9 mouse cellular contexts compared by ENCODE assay signal in genomic region chr9:34485759-34486431, GRCm38 (mm10). TPM values are rescaled to one million over a fixed set of nuclear protein-coding genes. Genes with fewer than 3 reads are reported as not detected.
A peak's percentile ranks its signal among the peaks of the same experiment; 100 is the strongest.
DNase-seq lines count a peak whose midpoint lies in the region; ATAC-seq and TF ChIP-seq lines count a peak whose summit lies in the region.
"Had no signal": no experiment of that assay in that cellular context is flagged by ENCODE, and none has a peak within 500 bp of the region (broad histone marks: within the 10 kb centered on the region; RNA-seq: fewer than 3 reads in every experiment).

Kirrel3 (plus strand) TSS chr9:34485894.

- H3K4me2 ChIP-seq in forebrain, embryonic 13.5 days: peak within 1 kb of the TSS; percentile 81
- no peak within 1 kb of the TSS for H3K4me2 ChIP-seq in liver, embryonic 14.5 days (ENCODE audit: low read depth)

- peak; percentile 57 for TF ChIP-seq CTCF in E14TG2a.4 (conservative IDR thresholded peaks at IDR 0.05; ENCODE audit: low read length)
- TF ChIP-seq CTCF in liver, embryonic 14.5 days (IDR thresholded peaks at IDR 0.05; ENCODE audit: low read depth): peak; percentile 37; the same call in 1 of the 2 replicates

- DNase-seq in cerebellum, adult 11 months: peak; percentile 73
- peak; percentile 6 for DNase-seq in heart, postnatal 25 days (ENCODE audit: low spot score)
- peak; percentile 72 to 89 for DNase-seq in layer of hippocampus, adult 18-20 months (ENCODE audit: low spot score in 2 of 2)
- DNase-seq in liver, embryonic 14.5 days (ENCODE audit: low read depth in 3 of 3, low spot score in 3 of 3): no peak
- no peak for DNase-seq in spleen, postnatal 36 days (ENCODE audit: low spot score in 2 of 2)

- H3K27me3 ChIP-seq in E14TG2a.4 (ENCODE audit: insufficient read depth, low read length): peaks cover 76% of the 10 kb centered on the region
- H3K27me3 ChIP-seq in forebrain, embryonic 13.5 days: peaks cover 38% of the 10 kb centered on the region
- H3K27me3 ChIP-seq in liver, embryonic 14.5 days (ENCODE audit: control insufficient read depth, insufficient read depth, low read length): peaks cover 52% of the 10 kb centered on the region

- no peaks in the 10 kb centered on the region for H3K9me3 ChIP-seq in E14TG2a.4 (ENCODE audit: low read length)
- no peaks in the 10 kb centered on the region for H3K9me3 ChIP-seq in forebrain, embryonic 13.5 days (replicated peaks)
- H3K9me3 ChIP-seq in liver, embryonic 14.5 days (ENCODE audit: control insufficient read depth, low read length): no peaks in the 10 kb centered on the region

- peak within 1 kb of the TSS; percentile 70 for H3K9ac ChIP-seq in forebrain, embryonic 13.5 days
- no peak within 1 kb of the TSS for H3K9ac ChIP-seq in liver, embryonic 14.5 days (replicated peaks)

- H3K4me1 ChIP-seq in E14TG2a.4 (replicated peaks; ENCODE audit: low read depth, low read length): peaks cover 30% of the 10 kb centered on the region
- H3K4me1 ChIP-seq in forebrain, embryonic 13.5 days: peaks cover 36% of the 10 kb centered on the region
- H3K4me1 ChIP-seq in liver, embryonic 14.5 days (replicated peaks; ENCODE audit: control insufficient read depth in 2 of 2, insufficient read depth in 2 of 2, low read length in 1 of 2): 0 out of 4 replicates have a peak, but pooled peaks cover 0 to 2% of the 10 kb centered on the region in 2 experiments

- H3K4me3 ChIP-seq in E14TG2a.4 (replicated peaks; ENCODE audit: low read length): peak within 1 kb of the TSS; percentile 80
- H3K4me3 ChIP-seq in forebrain, embryonic 13.5 days: peak within 1 kb of the TSS; percentile 51
- H3K4me3 ChIP-seq in liver, embryonic 14.5 days (ENCODE audit: insufficient read depth in 1 of 2, low read depth in 2 of 2, low read length in 2 of 2): no peak within 1 kb of the TSS

- H3K36me3 ChIP-seq in E14TG2a.4 (ENCODE audit: insufficient read depth, low read length): no peaks in the 10 kb centered on the region
- no peaks in the 10 kb centered on the region for H3K36me3 ChIP-seq in forebrain, embryonic 13.5 days (ENCODE audit: poor library complexity, severe bottlenecking)
- H3K36me3 ChIP-seq in liver, embryonic 14.5 days (replicated peaks; ENCODE audit: control insufficient read depth, insufficient read depth, low read depth): no peaks in the 10 kb centered on the region

- H3K27ac ChIP-seq in forebrain, embryonic 13.5 days: peak within 1 kb of the TSS; percentile 40; the same call in 1 of the 2 replicates
- no peak within 1 kb of the TSS for H3K27ac ChIP-seq in liver, embryonic 14.5 days

- intact Hi-C loops in heart, postnatal 25 days (cut with DNase I): loop anchor here (10.0 kb wide), 2 partner anchors 431 to 1221 kb away; no protein-coding TSS in a partner anchor

- no peak for TF ChIP-seq EP300 in liver, embryonic 14.5 days (IDR thresholded peaks at IDR 0.05; ENCODE audit: low read depth)

- WGBS in forebrain, embryonic 13.5 days: under 1% methylated on average over 33 of the region's 35 CpGs
- 2% methylated on average over 35 of the region's 35 CpGs for WGBS in liver, embryonic 14.5 days (ENCODE audit: insufficient replicate concordance)

- peak; percentile 69 for ATAC-seq in forebrain, embryonic 13.5 days
- ATAC-seq in liver, embryonic 14.5 days (ENCODE audit: insufficient read depth): no peak
- ATAC-seq in neutrophil, adult 5-6 weeks (ENCODE audit: extremely low read depth, insufficient number of reproducible peaks, low FRiP score, poor library complexity, severe bottlenecking): 0 out of 2 replicates have a peak, but pooled peaks have one; percentile 6

RNA-seq across cellular contexts. Expression of gene Kirrel3, which starts in this region (rescaled TPM):
- 17.1 and 23.2 TPM in 2 replicates for polyA plus RNA-seq in forebrain, embryonic 13.5 days (2015; fragmentation: Nextera tagmentation; extraction: Ambion mirVana)
- total RNA-seq in heart, postnatal 25 days (2021): under 1 TPM; 0.64 to 0.83 TPM
- 10 to 100 TPM; 45.7 to 54.8 TPM for total RNA-seq in layer of hippocampus, adult 18-20 months (2021)
- polyA plus RNA-seq in liver, embryonic 14.5 days (2012; rRNA removed): 0.05 and 0.08 TPM in 2 replicates
- polyA plus RNA-seq in liver, embryonic 14.5 days (2014; fragmentation: Nextera tagmentation; extraction: Ambion mirVana): 0.03 TPM in 1 of 2 replicates, not detected in the other
- total RNA-seq in neutrophil, adult 5-6 weeks (2017): 0.12 TPM in 1 of 2 replicates, not detected in the other
- total RNA-seq: MEL had no signal

Comparison
In these comparisons a context has a peak if more than half of its experiments do, and no peak if none do; other contexts are left out.
1. RNA of gene Kirrel3 (total RNA-seq): 45.7 to 54.8 TPM in layer of hippocampus, adult 18-20 months; 0.64 to 0.83 TPM in heart, postnatal 25 days and 0.12 TPM in neutrophil, adult 5-6 weeks; every median in the first group is over 10 times any median in the second.
2. RNA of gene Kirrel3 (polyA plus RNA-seq): 17.1 to 23.2 TPM in forebrain, embryonic 13.5 days; 0.03 to 0.08 TPM in liver, embryonic 14.5 days; every median in the first group is over 10 times any median in the second.
3. Peak in DNase-seq in heart, postnatal 25 days; RNA of the gene not detected or under 1 TPM.
4. Peak in ATAC-seq in neutrophil, adult 5-6 weeks; RNA of the gene not detected or under 1 TPM.
5. H3K4me3 ChIP-seq: peak in E14TG2a.4 (single experiment) and forebrain, embryonic 13.5 days (single experiment); none in liver, embryonic 14.5 days (0 of 2).
6. DNase-seq: peak in cerebellum, adult 11 months (single experiment) and layer of hippocampus, adult 18-20 months (2 of 2); none in liver, embryonic 14.5 days (0 of 3) and spleen, postnatal 36 days (0 of 2).